Mouse (Mus musculus) G1E (cell line): Measurements from ENCODE around the gene Cenpn.

Source experiments
- CTCF ChIP-seq: IDR thresholded peaks from 2 replicates; pipeline ENCODE4 v1.5.1; 2012; ENCODE audit warnings: low read depth, low read length, inconsistent platforms, mixed read lengths
- GATA1 ChIP-seq: IDR thresholded peaks from 2 replicates; pipeline ENCODE4 v1.6.1; 2012; ENCODE audit warnings: borderline replicate concordance, low read length, inconsistent platforms, mixed read lengths
- POLR2AphosphoS5 ChIP-seq: IDR thresholded peaks from 2 replicates; pipeline ENCODE4 v1.6.1; 2012; ENCODE audit warnings: low read depth, low read length, inconsistent platforms; ENCODE audit not compliant: insufficient replicate concordance

DNA sequence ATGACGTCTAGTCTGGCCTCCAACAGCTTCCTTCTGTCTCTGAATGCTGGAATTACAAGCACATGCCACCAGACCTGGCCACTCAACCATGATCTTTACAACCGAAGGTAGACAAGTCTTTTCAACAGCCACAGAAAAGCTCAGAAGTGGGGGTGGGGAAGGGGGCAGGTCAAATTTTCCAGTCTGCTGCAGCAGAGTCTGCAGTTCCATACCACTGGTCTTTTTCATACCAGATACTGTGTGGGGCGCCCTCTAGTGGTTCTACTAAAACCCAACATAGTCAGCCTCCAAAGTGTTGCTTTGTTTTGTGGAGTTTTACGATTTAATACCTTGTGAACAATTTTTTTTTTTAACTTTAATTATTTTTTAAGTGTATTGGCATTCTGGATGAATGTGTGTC, 58.6 kb downstream of the Cenpn start:
- TF ChIP-seq POLR2AphosphoS5, result no peak
- peak; percentile 58 for TF ChIP-seq CTCF
- no peak for TF ChIP-seq GATA1
